Mouse (Mus musculus): ENCODE data around the gene Vps16. TPM values are rescaled to one million over a fixed set of nuclear protein-coding genes. Genes with fewer than 3 reads are reported as not detected.
A peak's percentile ranks its signal among the peaks of the same experiment; 100 is the strongest.

Vps16 gene
- total and polyA plus RNA-seq, 3 experiments, result 26.3 to 32.9 (median 26.9) TPM

DNA sequence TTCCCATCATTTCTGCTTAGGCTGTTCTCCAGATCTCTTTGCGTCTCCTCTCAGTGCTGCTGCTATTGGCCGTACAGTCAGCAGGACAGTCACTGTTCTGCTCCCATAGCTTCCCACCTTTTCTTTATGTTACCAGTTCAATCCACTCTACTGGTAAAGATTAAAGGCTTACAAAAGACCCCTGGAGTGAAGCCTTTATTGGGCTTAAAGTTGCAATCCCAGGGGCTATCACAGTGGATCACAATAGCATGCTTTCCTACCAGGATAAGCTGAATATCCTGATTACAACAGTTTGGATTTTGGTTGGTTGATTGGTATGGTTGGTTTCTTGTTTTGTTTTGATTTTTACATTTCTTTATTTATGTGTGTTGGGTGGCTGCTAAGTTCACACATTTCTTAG is 63.9 kb downstream of the Vps16 start:
- Histone ChIP-seq H3K27ac (no peak overlapping the region), H3K27me3 (ENCODE audit: control insufficient read depth, insufficient read depth, low read length) (no peaks in the 10 kb centered on the region), H3K9ac (ENCODE audit: low read depth, low read length) (no peak overlapping the region), H3K4me1 (ENCODE audit: control insufficient read depth, insufficient read depth, low read length) (peaks cover 4% of the 10 kb centered on the region), H3K4me3 (no peak overlapping the region), H3K36me3 (ENCODE audit: control insufficient read depth, insufficient read depth, low read length) (peaks cover 2% of the 10 kb centered on the region; the same call in 1 of the 2 replicates), H3K79me2 (replicated peaks; ENCODE audit: control insufficient read depth, insufficient read depth, low read length) (peaks cover 3% of the 10 kb centered on the region)
- WGBS, result 90% methylated on average over 2 of the region's 2 CpGs
- no peak for DNase-seq
- TF ChIP-seq POLR2A (IDR thresholded peaks at IDR 0.05; ENCODE audit: insufficient read depth, low read depth, low read length), result no peak
- no peak for TF ChIP-seq EP300 (IDR thresholded peaks at IDR 0.05; ENCODE audit: insufficient read depth, low read depth, low read length)
- no peak for TF ChIP-seq CTCF (IDR thresholded peaks at IDR 0.05)
- intact Hi-C loops (cut with DNase I), result no loop called here

GRCm38 (mm10) chr2:130488600-130488999 is 64.5 kb downstream of the Vps16 start:
- intact Hi-C loops (cut with DNase I), result no loop called here
- TF ChIP-seq POLR2A (IDR thresholded peaks at IDR 0.05; ENCODE audit: insufficient read depth, low read depth, low read length), result no peak
- TF ChIP-seq EP300 (IDR thresholded peaks at IDR 0.05; ENCODE audit: insufficient read depth, low read depth, low read length), result no peak
- TF ChIP-seq CTCF (IDR thresholded peaks at IDR 0.05), result no peak
- WGBS, result 82% methylated on average over 4 of the region's 4 CpGs

GRCm38 (mm10) chr2:130491162-130491561 is 67.0 kb downstream of the Vps16 start:
- no peak overlapping the region for H3K9ac ChIP-seq (ENCODE audit: low read depth, low read length)
- H3K4me1 ChIP-seq (ENCODE audit: control insufficient read depth, insufficient read depth, low read length), result peaks cover 9% of the 10 kb centered on the region
- H3K79me2 ChIP-seq (replicated peaks; ENCODE audit: control insufficient read depth, insufficient read depth, low read length), result peaks cover 6% of the 10 kb centered on the region
- H3K4me3 ChIP-seq, result no peak overlapping the region
- intact Hi-C loops (cut with DNase I), result no loop called here
- TF ChIP-seq CTCF (IDR thresholded peaks at IDR 0.05) (no peak), POLR2A (IDR thresholded peaks at IDR 0.05; ENCODE audit: insufficient read depth, low read depth, low read length) (no peak), EP300 (IDR thresholded peaks at IDR 0.05; ENCODE audit: insufficient read depth, low read depth, low read length) (no peak)
- H3K36me3 ChIP-seq (ENCODE audit: control insufficient read depth, insufficient read depth, low read length), result peaks cover 2% of the 10 kb centered on the region; the same call in 1 of the 2 replicates
- no peaks in the 10 kb centered on the region for H3K27me3 ChIP-seq (ENCODE audit: control insufficient read depth, insufficient read depth, low read length)
- no peak for DNase-seq
- 48% methylated on average over 4 of the region's 4 CpGs for WGBS
- peak overlapping the region; percentile 4; the same call in 1 of the 2 replicates for H3K27ac ChIP-seq

More at GRCm38 (mm10) chr2:130488600-130488999, 64.5 kb downstream of the Vps16 start:
- H3K27me3 ChIP-seq (ENCODE audit: control insufficient read depth, insufficient read depth, low read length), result no peaks in the 10 kb centered on the region
- no peak for DNase-seq
- H3K36me3 ChIP-seq (ENCODE audit: control insufficient read depth, insufficient read depth, low read length), result peaks cover 2% of the 10 kb centered on the region; the same call in 1 of the 2 replicates
- peaks cover 4% of the 10 kb centered on the region for H3K4me1 ChIP-seq (ENCODE audit: control insufficient read depth, insufficient read depth, low read length)
- no peak overlapping the region for H3K4me3 ChIP-seq
- no peak overlapping the region for H3K27ac ChIP-seq
- H3K9ac ChIP-seq (ENCODE audit: low read depth, low read length), result no peak overlapping the region
- peaks cover 3% of the 10 kb centered on the region for H3K79me2 ChIP-seq (replicated peaks; ENCODE audit: control insufficient read depth, insufficient read depth, low read length)

DNA sequence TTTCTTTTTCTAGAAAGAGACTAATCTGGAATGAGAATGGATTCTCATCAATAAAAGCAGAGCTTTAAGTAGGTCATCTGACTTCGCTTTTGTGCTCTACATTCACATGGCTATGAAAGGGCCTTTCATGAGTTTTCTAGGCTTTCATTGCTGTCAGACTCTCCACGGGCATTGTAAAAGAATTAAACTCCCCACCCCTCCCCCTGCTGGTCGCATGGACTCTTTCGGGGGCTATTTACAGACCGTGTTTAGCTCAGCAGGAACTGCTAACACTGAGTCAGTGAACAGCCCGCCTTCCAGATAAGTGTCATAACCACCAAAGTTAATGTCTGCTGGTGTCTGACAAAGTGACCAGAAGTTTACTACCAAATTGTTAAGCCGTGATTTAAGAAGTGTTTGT is 67.4 kb downstream of the Vps16 start:
- no peak overlapping the region for H3K4me3 ChIP-seq
- H3K27me3 ChIP-seq (ENCODE audit: control insufficient read depth, insufficient read depth, low read length), result no peaks in the 10 kb centered on the region
- peaks cover 2% of the 10 kb centered on the region; the same call in 1 of the 2 replicates for H3K36me3 ChIP-seq (ENCODE audit: control insufficient read depth, insufficient read depth, low read length)
- peaks cover 6% of the 10 kb centered on the region for H3K79me2 ChIP-seq (replicated peaks; ENCODE audit: control insufficient read depth, insufficient read depth, low read length)
- WGBS, result 22% methylated on average over 7 of the region's 7 CpGs
- intact Hi-C loops (cut with DNase I), result no loop called here
- TF ChIP-seq EP300 (IDR thresholded peaks at IDR 0.05; ENCODE audit: insufficient read depth, low read depth, low read length) (no peak), CTCF (IDR thresholded peaks at IDR 0.05) (peak; percentile 48)
- H3K9ac ChIP-seq (ENCODE audit: low read depth, low read length), result no peak overlapping the region
- DNase-seq, result peak; percentile 42 to 56
- H3K27ac ChIP-seq, result peak overlapping the region; percentile 4; the same call in 1 of the 2 replicates
- H3K4me1 ChIP-seq (ENCODE audit: control insufficient read depth, insufficient read depth, low read length), result peaks cover 11% of the 10 kb centered on the region

Other genes starting within 250 kb of the Vps16 start
- 100 to 1,000 TPM; 124 to 141 TPM for gene Snrpb, start 244.9 kb upstream of the Vps16 start, total RNA-seq (2021)
- gene Snrpb, start 244.9 kb upstream of the Vps16 start, polyA plus RNA-seq (2012; rRNA removed), result 110 and 135 TPM in 2 replicates
- gene Tmc2, start 229.1 kb upstream of the Vps16 start, total RNA-seq (2021), result not detected
- gene Tmc2, start 229.1 kb upstream of the Vps16 start, polyA plus RNA-seq (2012; rRNA removed), result not detected in 2 replicates
- gene Nop56, start 149.9 kb upstream of the Vps16 start, total RNA-seq (2021), result 10 to 100 TPM; 28.7 to 29.7 TPM
- gene Nop56, start 149.9 kb upstream of the Vps16 start, polyA plus RNA-seq (2012; rRNA removed), result 27.2 and 47.5 TPM in 2 replicates
- gene Idh3b, start 139.8 kb upstream of the Vps16 start, total RNA-seq (2021), result 100 to 1,000 TPM; 709 to 817 TPM
- 893 and 1,229 TPM in 2 replicates for gene Idh3b, start 139.8 kb upstream of the Vps16 start, polyA plus RNA-seq (2012; rRNA removed)
- gene Ebf4, start 129.2 kb upstream of the Vps16 start, total RNA-seq (2021), result under 1 TPM; 0.37 to 0.41 TPM
- gene Ebf4, start 129.2 kb upstream of the Vps16 start, polyA plus RNA-seq (2012; rRNA removed), result 0.85 and 1.0 TPM in 2 replicates
- gene Cpxm1, start 26.8 kb upstream of the Vps16 start, total RNA-seq (2021), result 1 to 10 TPM; 1.9 to 3.3 TPM
- gene Cpxm1, start 26.8 kb upstream of the Vps16 start, polyA plus RNA-seq (2012; rRNA removed), result 8.2 and 9.4 TPM in 2 replicates
- gene Gm28372, start 19.1 kb upstream of the Vps16 start, total RNA-seq (2021), result not detected
- gene Gm28372, start 19.1 kb upstream of the Vps16 start, polyA plus RNA-seq (2012; rRNA removed), result not detected in 2 replicates
- gene 1700020A23Rik, start 19.1 kb upstream of the Vps16 start, total RNA-seq (2021), result not detected
- gene 1700020A23Rik, start 19.1 kb upstream of the Vps16 start, polyA plus RNA-seq (2012; rRNA removed), result 0.26 TPM in 1 of 2 replicates, not detected in the other
- gene Tmem239, start 17.9 kb upstream of the Vps16 start, total RNA-seq (2021), result not detected
- not detected in 2 replicates for gene Tmem239, start 17.9 kb upstream of the Vps16 start, polyA plus RNA-seq (2012; rRNA removed)
- gene Pced1a, start 362 bp downstream of the Vps16 start, total RNA-seq (2021), result 1 to 10 TPM; 5.5 TPM
- gene Pced1a, start 362 bp downstream of the Vps16 start, polyA plus RNA-seq (2012; rRNA removed), result 12.7 and 14.5 TPM in 2 replicates
- 10 to 100 TPM; 44.0 to 46.0 TPM for gene Ptpra, start 25.9 kb downstream of the Vps16 start, total RNA-seq (2021)
- 27.8 and 37.0 TPM in 2 replicates for gene Ptpra, start 25.9 kb downstream of the Vps16 start, polyA plus RNA-seq (2012; rRNA removed)
- gene Mrps26, start 139.4 kb downstream of the Vps16 start, total RNA-seq (2021), result 10 to 100 TPM; 57.6 to 72.9 TPM
- 39.4 and 40.9 TPM in 2 replicates for gene Mrps26, start 139.4 kb downstream of the Vps16 start, polyA plus RNA-seq (2012; rRNA removed)
- gene Oxt, start 151.8 kb downstream of the Vps16 start, total RNA-seq (2021), result not detected
- gene Oxt, start 151.8 kb downstream of the Vps16 start, polyA plus RNA-seq (2012; rRNA removed), result not detected in 2 replicates
- gene Avp, start 158.2 kb downstream of the Vps16 start, total RNA-seq (2021), result 10 to 100 TPM in 1 of 2 experiments, 1 to 10 TPM in 1; 9.8 to 10.3 TPM
- not detected in 2 replicates for gene Avp, start 158.2 kb downstream of the Vps16 start, polyA plus RNA-seq (2012; rRNA removed)
- gene Fastkd5, start 205.7 kb downstream of the Vps16 start, total RNA-seq (2021), result 1 to 10 TPM; 7.5 to 9.0 TPM
- 2.2 and 5.1 TPM in 2 replicates for gene Fastkd5, start 205.7 kb downstream of the Vps16 start, polyA plus RNA-seq (2012; rRNA removed)
- 1 to 10 TPM; 3.9 to 5.2 TPM for gene Ubox5, start 205.7 kb downstream of the Vps16 start, total RNA-seq (2021)
- gene Ubox5, start 205.7 kb downstream of the Vps16 start, polyA plus RNA-seq (2012; rRNA removed), result 5.0 and 5.6 TPM in 2 replicates
- gene Lzts3, start 218.5 kb downstream of the Vps16 start, total RNA-seq (2021), result 1 to 10 TPM; 4.9 to 5.1 TPM
- 5.8 and 7.2 TPM in 2 replicates for gene Lzts3, start 218.5 kb downstream of the Vps16 start, polyA plus RNA-seq (2012; rRNA removed)
- gene Ddrgk1, start 240.3 kb downstream of the Vps16 start, total RNA-seq (2021), result 10 to 100 TPM; 71.1 to 96.0 TPM
- gene Ddrgk1, start 240.3 kb downstream of the Vps16 start, polyA plus RNA-seq (2012; rRNA removed), result 35.2 and 47.0 TPM in 2 replicates
- 10 to 100 TPM; 14.9 to 16.8 TPM for gene Itpa, start 243.3 kb downstream of the Vps16 start, total RNA-seq (2021)
- 24.0 and 31.6 TPM in 2 replicates for gene Itpa, start 243.3 kb downstream of the Vps16 start, polyA plus RNA-seq (2012; rRNA removed)

Measured in heart, adult 2 months (tissue).